Mouse (Mus musculus) stomach, embryonic 15.5 days (tissue): ENCODE data around the gene Copa. TPM values are rescaled to one million over a fixed set of nuclear protein-coding genes. Genes with fewer than 3 reads are reported as not detected.
A peak's percentile ranks its signal among the peaks of the same experiment; 100 is the strongest.

Experiments used
- ATAC-seq: fragments of 200-750 bp; cut with Nextera tagmentation; 2 replicates; pipeline ENCODE4 v1.8.0; 2017; ENCODE audit warnings: low read depth, moderate number of reproducible peaks, moderate TSS enrichment; ENCODE audit not compliant: insufficient read depth, low FRiP score
- H3K27ac ChIP-seq: fragments of 300-500 bp; sonication (generic); 2 replicates; pipeline ENCODE4 v1.5.1; 2015; ENCODE audit warnings: mild to moderate bottlenecking, inconsistent platforms
- H3K27me3 ChIP-seq: fragments of 300-500 bp; sonication (generic); replicated peaks from 2 replicates; pipeline ENCODE4 v1.6.1; 2015; ENCODE audit warnings: inconsistent platforms
- H3K36me3 ChIP-seq: fragments of 300-500 bp; sonication (generic); 2 replicates; pipeline ENCODE4 v1.6.1; 2015; ENCODE audit warnings: inconsistent platforms
- H3K4me1 ChIP-seq: fragments of 300-500 bp; sonication (generic); 2 replicates; pipeline ENCODE4 v1.6.1; 2015; ENCODE audit warnings: inconsistent platforms
- H3K4me2 ChIP-seq: fragments of 300-500 bp; sonication (generic); 2 replicates; pipeline ENCODE4 v1.6.1; 2015; ENCODE audit warnings: mild to moderate bottlenecking, inconsistent platforms
- H3K4me3 ChIP-seq: fragments of 300-500 bp; sonication (generic); replicated peaks from 2 replicates; pipeline ENCODE4 v1.5.1; 2015; ENCODE audit warnings: inconsistent platforms
- H3K9ac ChIP-seq: fragments of 300-500 bp; sonication (generic); 2 replicates; pipeline ENCODE4 v1.6.1; 2015; ENCODE audit warnings: inconsistent platforms
- H3K9me3 ChIP-seq: fragments of 300-500 bp; sonication (generic); 2 replicates; pipeline ENCODE4 v1.6.1; 2016; ENCODE audit warnings: inconsistent platforms
- WGBS: fragments of 180-500 bp; shearing (Covaris S2); methylation state at CpG from one replicate; pipeline ENCODE4 v1.1.7; 2015; 5-methylcytosine and 5-hydroxymethylcytosine counted together
- polyA plus RNA-seq: library from polyadenylated mRNA; unstranded; fragments of >200 nt; fragmentation: Nextera tagmentation; extraction: Ambion mirVana; gene quantifications from 2 replicates; pipeline ENCODE4 v1.2.1, GENCODE M21; 2015

Gene Copa
- polyA plus RNA-seq, 1 experiment from 2014 or later: 190 TPM

GRCm38 (mm10) chr1:172148279-172148954 is 66.1 kb downstream of the Copa start:
- under 1% methylated on average over 40 of the region's 40 CpGs for WGBS
- Histone ChIP-seq H3K4me1 (peaks cover 4% of the 10 kb centered on the region; the same call in 1 of the 2 replicates), H3K36me3 (peaks cover 16% of the 10 kb centered on the region; the same call in 1 of the 2 replicates), H3K4me3 (peak overlapping the region; percentile 82), H3K27me3 (no peaks in the 10 kb centered on the region), H3K9me3 (no peaks in the 10 kb centered on the region), H3K27ac (peak overlapping the region; percentile 98), H3K9ac (peak overlapping the region; percentile 94), H3K4me2 (peak overlapping the region; percentile 70)
- ATAC-seq: peak; percentile 57

GRCm38 (mm10) chr1:172148955-172149815 is 66.9 kb downstream of the Copa start:
- H3K4me3 ChIP-seq: peak overlapping the region; percentile 82
- H3K27ac ChIP-seq: peak overlapping the region; percentile 98
- no peaks in the 10 kb centered on the region for H3K9me3 ChIP-seq
- ATAC-seq: no peak
- H3K4me1 ChIP-seq: peaks cover 4% of the 10 kb centered on the region; the same call in 1 of the 2 replicates
- H3K27me3 ChIP-seq: no peaks in the 10 kb centered on the region
- H3K4me2 ChIP-seq: peak overlapping the region; percentile 70
- 5% methylated on average over 19 of the region's 19 CpGs for WGBS
- H3K9ac ChIP-seq: peak overlapping the region; percentile 94
- H3K36me3 ChIP-seq: peaks cover 23% of the 10 kb centered on the region

GRCm38 (mm10) chr1:172154536-172154935 is 72.2 kb downstream of the Copa start:
- peaks cover 37% of the 10 kb centered on the region for H3K36me3 ChIP-seq
- 89% methylated on average over 3 of the region's 3 CpGs for WGBS
- no peaks in the 10 kb centered on the region for H3K9me3 ChIP-seq
- H3K9ac ChIP-seq: no peak overlapping the region
- peaks cover 4% of the 10 kb centered on the region; the same call in 1 of the 2 replicates for H3K4me1 ChIP-seq
- H3K4me3 ChIP-seq: no peak overlapping the region
- no peak overlapping the region for H3K4me2 ChIP-seq
- ATAC-seq: no peak
- H3K27me3 ChIP-seq: no peaks in the 10 kb centered on the region
- H3K27ac ChIP-seq: no peak overlapping the region

- no peak overlapping the region for H3K4me2 ChIP-seq
- no peak for ATAC-seq
Observed at GRCm38 (mm10) chr1:172155518-172155917, 73.2 kb downstream of the Copa start.

GRCm38 (mm10) chr1:172159970-172160369 is 77.6 kb downstream of the Copa start:
- no peak overlapping the region for H3K27ac ChIP-seq
- peak; percentile 62; the same call in 1 of the 2 replicates for ATAC-seq
- 18% methylated on average over 4 of the region's 4 CpGs for WGBS

More at GRCm38 (mm10) chr1:172155518-172155917, 73.2 kb downstream of the Copa start:
- H3K27ac ChIP-seq: no peak overlapping the region
- H3K9ac ChIP-seq: no peak overlapping the region
- no peaks in the 10 kb centered on the region for H3K9me3 ChIP-seq
- WGBS: 84% methylated on average over 3 of the region's 3 CpGs
- H3K4me1 ChIP-seq: peaks cover 4% of the 10 kb centered on the region; the same call in 1 of the 2 replicates
- H3K4me3 ChIP-seq: no peak overlapping the region
- no peaks in the 10 kb centered on the region for H3K27me3 ChIP-seq
- H3K36me3 ChIP-seq: peaks cover 37% of the 10 kb centered on the region

GRCm38 (mm10) chr1:172160508-172160907 is 78.2 kb downstream of the Copa start:
- Histone ChIP-seq H3K4me1 (no peaks in the 10 kb centered on the region), H3K9ac (no peak overlapping the region), H3K36me3 (peaks cover 7% of the 10 kb centered on the region; the same call in 1 of the 2 replicates), H3K9me3 (no peaks in the 10 kb centered on the region), H3K4me3 (no peak overlapping the region), H3K27ac (no peak overlapping the region), H3K27me3 (no peaks in the 10 kb centered on the region), H3K4me2 (no peak overlapping the region)
- no peak for ATAC-seq

More at GRCm38 (mm10) chr1:172159970-172160369, 77.6 kb downstream of the Copa start:
- no peak overlapping the region for H3K4me3 ChIP-seq
- H3K9ac ChIP-seq: no peak overlapping the region
- H3K36me3 ChIP-seq: peaks cover 7% of the 10 kb centered on the region; the same call in 1 of the 2 replicates
- H3K27me3 ChIP-seq: no peaks in the 10 kb centered on the region
- H3K4me2 ChIP-seq: no peak overlapping the region
- H3K9me3 ChIP-seq: no peaks in the 10 kb centered on the region
- H3K4me1 ChIP-seq: no peaks in the 10 kb centered on the region

GRCm38 (mm10) chr1:172162009-172162408 is 79.7 kb downstream of the Copa start:
- H3K27ac ChIP-seq: no peak overlapping the region
- H3K4me3 ChIP-seq: no peak overlapping the region
- no peak overlapping the region for H3K9ac ChIP-seq
- 90% methylated on average over 1 of the region's 1 CpGs for WGBS
- no peaks in the 10 kb centered on the region for H3K9me3 ChIP-seq
- H3K27me3 ChIP-seq: no peaks in the 10 kb centered on the region
- H3K36me3 ChIP-seq: 0 out of 2 replicates have a peak, but pooled peaks cover 6% of the 10 kb centered on the region
- H3K4me1 ChIP-seq: no peaks in the 10 kb centered on the region
- H3K4me2 ChIP-seq: no peak overlapping the region
- ATAC-seq: no peak

GRCm38 (mm10) chr1:172162959-172163358 is 80.6 kb downstream of the Copa start:
- WGBS: 79% methylated on average over 6 of the region's 6 CpGs
- no peak for ATAC-seq

GRCm38 (mm10) chr1:172167911-172168310 is 85.6 kb downstream of the Copa start:
- Histone ChIP-seq H3K27me3 (no peaks in the 10 kb centered on the region), H3K9ac (no peak overlapping the region), H3K4me2 (no peak overlapping the region), H3K4me1 (no peaks in the 10 kb centered on the region), H3K4me3 (no peak overlapping the region), H3K27ac (no peak overlapping the region), H3K9me3 (no peaks in the 10 kb centered on the region), H3K36me3 (peaks cover 33% of the 10 kb centered on the region)
- WGBS: 87% methylated on average over 5 of the region's 5 CpGs
- no peak for ATAC-seq

More at GRCm38 (mm10) chr1:172162959-172163358, 80.6 kb downstream of the Copa start:
- Histone ChIP-seq H3K4me3 (no peak overlapping the region), H3K9me3 (no peaks in the 10 kb centered on the region), H3K4me2 (no peak overlapping the region), H3K36me3 (peaks cover 15% of the 10 kb centered on the region; the same call in 1 of the 2 replicates), H3K4me1 (no peaks in the 10 kb centered on the region), H3K27me3 (no peaks in the 10 kb centered on the region), H3K9ac (no peak overlapping the region), H3K27ac (no peak overlapping the region)

- no peaks in the 10 kb centered on the region for H3K27me3 ChIP-seq
- no peak overlapping the region for H3K4me2 ChIP-seq
- no peaks in the 10 kb centered on the region for H3K4me1 ChIP-seq
- WGBS: 94% methylated on average over 5 of the region's 5 CpGs
- peaks cover 48% of the 10 kb centered on the region for H3K36me3 ChIP-seq
- no peaks in the 10 kb centered on the region for H3K9me3 ChIP-seq
- H3K27ac ChIP-seq: no peak overlapping the region
- H3K9ac ChIP-seq: no peak overlapping the region
- no peak overlapping the region for H3K4me3 ChIP-seq
- no peak for ATAC-seq
Observed at GRCm38 (mm10) chr1:172169809-172170208, 87.5 kb downstream of the Copa start.
